Mouse (Mus musculus) CH12.LX (cell line): ENCODE data around the gene Als2cr12. TPM values are rescaled to one million over a fixed set of nuclear protein-coding genes. Genes with fewer than 3 reads are reported as not detected.
"Not testable (repeated sequence)": the region's sequence is repeated elsewhere in the genome, so short reads cannot be mapped to it uniquely, and the experiment has no call there.

Source experiments
- DNase-seq: peaks from one replicate; pipeline ENCODE4 v3.0.0-alpha.2; 2013; ENCODE audit errors: extremely low read depth
- H3K27ac ChIP-seq: 2 replicates; pipeline ENCODE4 v1.5.1; 2012; ENCODE audit warnings: low read depth, mild to moderate bottlenecking, control low read depth, moderate library complexity; ENCODE audit not compliant: insufficient read depth
- H3K27me3 ChIP-seq: replicated peaks from 2 replicates; pipeline ENCODE3; 2012; ENCODE audit warnings: inconsistent platforms
- H3K36me3 ChIP-seq, 2 experiments: replicated peaks in 1 of 2; 2 replicates each; pipeline versions ENCODE3 to v1.6.1; 2012; ENCODE audit warnings: inconsistent platforms in 1 of 2, low read length in 1 of 2, mild to moderate bottlenecking in 1 of 2, mixed read lengths in 1 of 2, moderate library complexity in 1 of 2; ENCODE audit not compliant: control insufficient read depth in 1 of 2, insufficient read depth in 1 of 2
- H3K4me1 ChIP-seq, 2 experiments: 2 replicates each; pipeline ENCODE4 v1.6.1; 2012; ENCODE audit warnings: inconsistent platforms in 1 of 2, moderate library complexity in 1 of 2; ENCODE audit not compliant: insufficient read depth in 2 of 2, control insufficient read depth in 1 of 2
- H3K4me2 ChIP-seq: 2 replicates; pipeline ENCODE4 v1.6.1; 2012; ENCODE audit warnings: low read depth, mild to moderate bottlenecking, control low read depth; ENCODE audit not compliant: poor library complexity, insufficient read depth, severe bottlenecking
- H3K4me3 ChIP-seq, 3 experiments: fragments of 150-350 bp in 1 of 3; sonication (generic) in 1 of 3; replicated peaks in 1 of 3; 2 replicates each; pipeline versions ENCODE3 to v1.5.1; 2011 to 2012; ENCODE audit warnings: low read depth in 2 of 3, low read length in 2 of 3, mild to moderate bottlenecking in 2 of 3, moderate library complexity in 2 of 3, control low read depth in 1 of 3, improper control_type of control experiment in 1 of 3, inconsistent platforms in 1 of 3, mixed read lengths in 1 of 3; ENCODE audit not compliant: poor library complexity in 1 of 3
- H3K79me2 ChIP-seq: replicated peaks from 2 replicates; pipeline ENCODE4 v1.6.1; 2012; ENCODE audit warnings: mild to moderate bottlenecking, moderate library complexity; ENCODE audit not compliant: control insufficient read depth, poor library complexity, insufficient read depth, severe bottlenecking; ENCODE audit errors: extremely low read depth
- H3K9ac ChIP-seq: 2 replicates; pipeline ENCODE4 v1.6.1; 2012; ENCODE audit warnings: low read depth, mild to moderate bottlenecking, control low read depth, moderate library complexity; ENCODE audit not compliant: insufficient read depth
- H3K9me3 ChIP-seq: replicated peaks from 2 replicates; pipeline ENCODE3; 2012; ENCODE audit warnings: low read length, inconsistent platforms, mixed read lengths
- BHLHE40 ChIP-seq: IDR thresholded peaks from 2 replicates; pipeline ENCODE4 v1.6.1; 2011; ENCODE audit warnings: mild to moderate bottlenecking, low read depth, low read length, improper control_type of control experiment
- CHD2 ChIP-seq: IDR thresholded peaks from 2 replicates; pipeline ENCODE4 v1.6.1; 2011; ENCODE audit warnings: low read length, improper control_type of control experiment
- E2F4 ChIP-seq: IDR thresholded peaks from 2 replicates; pipeline ENCODE4 v1.6.1; 2011; ENCODE audit warnings: low read depth, low read length, improper control_type of control experiment; ENCODE audit not compliant: insufficient replicate concordance
- IRF4 ChIP-seq: IDR thresholded peaks from 2 replicates; pipeline ENCODE4 v1.6.1; 2014; ENCODE audit warnings: low read depth, mild to moderate bottlenecking, inconsistent platforms, low read length, improper control_type of control experiment
- MAX ChIP-seq: IDR thresholded peaks from 2 replicates; pipeline ENCODE4 v1.6.1; 2011; ENCODE audit warnings: low read length, improper control_type of control experiment
- MEF2A ChIP-seq: IDR thresholded peaks from 2 replicates; pipeline ENCODE4 v1.6.1; 2014; ENCODE audit warnings: low read depth, mild to moderate bottlenecking, inconsistent platforms, low read length, improper control_type of control experiment, borderline replicate concordance
- MYC ChIP-seq: IDR thresholded peaks from 2 replicates; pipeline ENCODE4 v1.6.1; 2011; ENCODE audit warnings: low read depth, mild to moderate bottlenecking, improper control_type of control experiment, low read length
- PAX5 ChIP-seq: IDR thresholded peaks from 2 replicates; pipeline ENCODE4 v1.6.1; 2012; ENCODE audit warnings: low read length, inconsistent platforms, mixed read lengths
- RCOR1 ChIP-seq: conservative IDR thresholded peaks from 2 replicates; pipeline ENCODE4 v1.6.1; 2012; ENCODE audit warnings: low read depth, mild to moderate bottlenecking, inconsistent platforms, low read length, improper control_type of control experiment
- SIN3A ChIP-seq: IDR thresholded peaks from 2 replicates; pipeline ENCODE4 v1.6.1; 2012; ENCODE audit warnings: low read length, improper control_type of control experiment, inconsistent platforms
- TBP ChIP-seq: conservative IDR thresholded peaks from 2 replicates; pipeline ENCODE4 v1.6.1; 2011; ENCODE audit warnings: low read depth, low read length, improper control_type of control experiment
- USF1 ChIP-seq: IDR thresholded peaks from 2 replicates; pipeline ENCODE4 v1.6.1; 2014; ENCODE audit warnings: low read depth, mild to moderate bottlenecking, inconsistent platforms, low read length, improper control_type of control experiment
- ZC3H11A ChIP-seq: IDR thresholded peaks from 2 replicates; pipeline ENCODE4 v1.6.1; 2012; ENCODE audit warnings: low read depth, mild to moderate bottlenecking, inconsistent platforms, low read length, improper control_type of control experiment
- dilution Hi-C: fragments of 300-500 bp; cut with MboI; formaldehyde crosslinking; loops from 2 replicates; pipeline ENCODE4 v1.14.3; 2020; ENCODE audit warnings: low sequenced_read_pairs; ENCODE audit not compliant: extremely low pct_unique_long_range_greater_than_20kb, extremely low pct_ligation_motif_present
- in situ Hi-C: fragments of 300-500 bp; cut with MboI; formaldehyde crosslinking; loops from 3 replicates; pipeline ENCODE4 v1.14.3; 2019; ENCODE audit warnings: low sequenced_read_pairs, low pct_ligation_motif_present, low pct_unique_long_range_greater_than_20kb, mixed read lengths
- polyA plus RNA-seq: library from polyadenylated mRNA; unstranded; fragments of >175 nt; gene quantifications from 2 replicates; pipeline ENCODE4 v1.2.1, GENCODE M21; 2012; ENCODE audit warnings: low read depth; ENCODE audit not compliant: insufficient read length
- total RNA-seq, 2 experiments: library from RNA; depleted of rRNA; stranded (reverse); fragments of 300-350 nt in 1 of 2; fragments of >200 nt in 1 of 2; gene quantifications; 2 replicates each; pipeline ENCODE4 v1.2.3; 2012 to 2014

The Als2cr12 gene
- total and polyA plus RNA-seq, 3 experiments = 0.33 TPM; not detected in 2

- TF ChIP-seq USF1 (no peak), PAX5 (no peak), IRF4 (no peak), RCOR1 (no peak), E2F4 (no peak), SIN3A (no peak), TBP (no peak), ZC3H11A (no peak), MAX (no peak), CHD2 (no peak)
- dilution Hi-C loops = no loop called here
- H3K9ac ChIP-seq = no peak overlapping the region
- H3K79me2 ChIP-seq = no peaks in the 10 kb centered on the region
- H3K4me1 ChIP-seq = peaks cover 0 to 3% of the 10 kb centered on the region in 2 experiments; a peak in 1 of 4 replicates
- no peaks in the 10 kb centered on the region for H3K27me3 ChIP-seq
- no peak overlapping the region for H3K4me2 ChIP-seq
- DNase-seq = no peak
- no peak overlapping the region for H3K4me3 ChIP-seq
- in situ Hi-C loops = no loop called here
- H3K36me3 ChIP-seq = no peaks in the 10 kb centered on the region
- H3K27ac ChIP-seq = no peak overlapping the region
- H3K9me3 ChIP-seq = no peaks in the 10 kb centered on the region
Measured at GRCm38 (mm10) chr1:58610166-58610565, 85.6 kb downstream of the Als2cr12 start.

DNA sequence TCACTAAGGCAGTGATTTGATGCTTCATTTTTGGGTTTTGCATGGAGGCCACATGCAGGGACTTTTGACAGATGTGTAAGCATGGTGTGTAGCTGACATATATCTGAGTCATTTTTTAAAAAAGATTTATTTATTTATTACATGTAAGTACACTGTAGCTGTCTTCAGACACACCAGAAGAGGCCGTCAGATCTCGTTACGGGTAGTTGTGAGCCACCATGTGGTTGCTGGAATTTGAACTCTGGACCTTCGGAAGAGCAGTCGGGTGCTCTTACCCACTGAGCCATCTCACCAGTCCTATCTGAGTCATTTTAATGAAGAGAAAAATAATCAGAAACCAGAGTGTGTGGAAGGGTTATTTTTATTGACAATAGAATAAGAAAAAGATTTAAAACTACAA is 86.2 kb downstream of the Als2cr12 start:
- DNase-seq, H3K4me1 ChIP-seq, dilution Hi-C loops, H3K9me3 ChIP-seq, H3K4me3 ChIP-seq, H3K27ac ChIP-seq, H3K4me2 ChIP-seq, H3K79me2 ChIP-seq, H3K9ac ChIP-seq, in situ Hi-C loops, H3K27me3 ChIP-seq, H3K36me3 ChIP-seq: not testable (repeated sequence)

- no peaks in the 10 kb centered on the region for H3K9me3 ChIP-seq
- in situ Hi-C loops = no loop called here
- H3K4me2 ChIP-seq = no peak overlapping the region
- DNase-seq = peak; percentile 19
- no peaks in the 10 kb centered on the region for H3K27me3 ChIP-seq
- H3K9ac ChIP-seq = no peak overlapping the region
- peaks cover 0 to 4% of the 10 kb centered on the region in 2 experiments; a peak in 1 of 4 replicates for H3K4me1 ChIP-seq
- no peak for TF ChIP-seq BHLHE40
- TF ChIP-seq PAX5 = no peak
- no peak for TF ChIP-seq MYC
- TF ChIP-seq MEF2A = peak; percentile 21; the same call in 1 of the 2 replicates
- TF ChIP-seq, all 38 proteins: peak for 1
- dilution Hi-C loops = no loop called here
- no peaks in the 10 kb centered on the region for H3K79me2 ChIP-seq
- no peaks in the 10 kb centered on the region for H3K36me3 ChIP-seq
- no peak overlapping the region for H3K4me3 ChIP-seq
- H3K27ac ChIP-seq = no peak overlapping the region
Measured at GRCm38 (mm10) chr1:58603738-58604137, 92.1 kb downstream of the Als2cr12 start.
